Mouse (Mus musculus) subcutaneous adipose tissue, adult 2 months (tissue): ENCODE data around the gene 4930402F06Rik. TPM values are rescaled to one million over a fixed set of nuclear protein-coding genes. Genes with fewer than 3 reads are reported as not detected.

Source experiments
- polyA plus RNA-seq: library from polyadenylated mRNA; depleted of rRNA; stranded (reverse); fragments of >200 nt; gene quantifications from 2 replicates; pipeline ENCODE4 v1.2.3, GENCODE M21; 2012; ENCODE audit warnings: low replicate concordance; rRNA removed

Gene 4930402F06Rik
- polyA plus RNA-seq, result not detected in 2 replicates

DNA sequence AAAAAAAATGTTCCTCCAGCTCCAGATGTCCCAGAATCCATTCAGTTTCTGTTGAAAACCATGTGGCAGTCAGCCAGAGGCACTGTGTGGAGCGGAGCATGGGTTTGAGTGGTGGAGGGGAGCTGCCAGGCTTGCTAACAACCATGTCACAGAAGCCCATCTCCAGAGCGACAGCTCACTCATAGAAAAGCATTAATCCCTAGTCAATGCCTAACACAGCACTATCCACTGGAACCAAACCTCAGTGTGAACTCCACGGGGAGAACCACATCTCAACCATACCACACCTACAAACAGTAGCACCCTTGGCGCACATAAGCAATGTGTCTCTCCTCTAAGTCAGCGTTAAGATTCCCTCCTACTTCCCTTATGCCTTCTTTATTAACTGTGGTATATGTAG is at the start of gene 4930402F06Rik:
4930402F06Rik (minus strand) TSS at position 80 of the 400 bp plus-strand sequence.

DNA sequence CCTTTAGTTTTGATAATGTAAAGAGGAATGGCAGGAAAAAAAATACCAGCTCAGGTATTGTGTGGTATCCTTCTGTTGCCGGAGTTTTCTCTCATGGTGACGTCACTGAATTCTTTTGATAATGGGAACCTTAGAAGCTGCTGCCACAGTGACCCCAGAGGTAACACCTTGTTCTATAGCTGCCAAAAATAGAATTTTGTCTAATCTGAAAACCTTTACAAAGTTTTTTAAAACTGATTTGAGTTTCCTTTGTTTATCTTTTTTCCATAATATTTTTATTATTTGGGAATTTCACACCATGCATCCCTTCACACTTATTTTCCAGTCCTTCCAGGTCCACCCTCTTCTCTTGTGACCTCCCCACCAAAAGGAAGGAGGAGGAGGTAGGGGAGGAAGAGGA is 29.3 kb downstream of the 4930402F06Rik start, which contains the start of gene 4930568D16Rik:
4930568D16Rik (minus strand) TSS at position 101 of the 400 bp plus-strand sequence.

GRCm38 (mm10) chr2:35336388-35337280 is 60.3 kb downstream of the 4930402F06Rik start, which contains the start of gene Stom:
Gene Stom, minus strand, starts transcription at chr2:35336976.

Other genes starting within 250 kb of the 4930402F06Rik start
- gene Rab14, start 196.1 kb downstream of the 4930402F06Rik start, polyA plus RNA-seq, result 46.8 and 76.1 TPM in 2 replicates
- gene Gsn, start 140.8 kb downstream of the 4930402F06Rik start, polyA plus RNA-seq, result 2,476 and 8,158 TPM in 2 replicates
- 75.7 and 137 TPM in 2 replicates for gene Stom, start 60.2 kb downstream of the 4930402F06Rik start, polyA plus RNA-seq
- gene 4930568D16Rik, start 29.4 kb downstream of the 4930402F06Rik start, polyA plus RNA-seq, result not detected in 2 replicates
- 20.9 and 22.4 TPM in 2 replicates for gene Ggta1, start 66.1 kb upstream of the 4930402F06Rik start, polyA plus RNA-seq
- gene Dab2ip, start 161.1 kb upstream of the 4930402F06Rik start, polyA plus RNA-seq, result 78.6 and 103 TPM in 2 replicates